Mouse (Mus musculus) spleen, postnatal 36 days (tissue): ENCODE data around the gene Clasp2.
A peak's percentile ranks its signal among the peaks of the same experiment; 100 is the strongest.

ENCODE experiments used
- DNase-seq, 2 experiments: peaks; one replicate each; pipeline ENCODE4 v3.0.0; 2022; ENCODE audit warnings: low spot score in 2 of 2, mixed read lengths in 1 of 2

Gene Clasp2

GRCm38 (mm10) chr9:113931375-113932099 lies 190.3 kb downstream of the Clasp2 start:
- DNase-seq: peak; percentile 6 to 19

- peak in 1 of 2 experiments; percentile 25 for DNase-seq
These were observed 190.8 kb downstream of the Clasp2 start for GRCm38 (mm10) chr9:113932100-113932470.

- no peak for DNase-seq
These were observed 191.2 kb downstream of the Clasp2 start for GRCm38 (mm10) chr9:113932501-113932900.

GRCm38 (mm10) chr9:113935638-113936037 lies 194.4 kb downstream of the Clasp2 start:
- DNase-seq: no peak

- no peak for DNase-seq
These were observed 198.0 kb downstream of the Clasp2 start for GRCm38 (mm10) chr9:113939063-113939850.

- DNase-seq: peak; percentile 41 to 50
These were observed 200.0 kb downstream of the Clasp2 start for GRCm38 (mm10) chr9:113941103-113941805.

- no peak for DNase-seq
These were observed 202.1 kb downstream of the Clasp2 start for GRCm38 (mm10) chr9:113943372-113943771.

- DNase-seq: no peak
These were observed 205.9 kb downstream of the Clasp2 start for GRCm38 (mm10) chr9:113947216-113947615.

GRCm38 (mm10) chr9:113957777-113958176 lies 216.5 kb downstream of the Clasp2 start:
- DNase-seq: no peak

- no peak for DNase-seq
These were observed 222.4 kb downstream of the Clasp2 start for GRCm38 (mm10) chr9:113963718-113964117.

- no peak for DNase-seq
These were observed 223.1 kb downstream of the Clasp2 start for GRCm38 (mm10) chr9:113964415-113964814.

- DNase-seq: no peak
These were observed 225.6 kb downstream of the Clasp2 start for GRCm38 (mm10) chr9:113966838-113967237.

- DNase-seq: peak; percentile 66 to 80
These were observed 227.7 kb downstream of the Clasp2 start for GRCm38 (mm10) chr9:113968967-113969366.
